Mouse (Mus musculus) regulatory T cell (primary cell): ENCODE data around the gene Arrdc3.

Source experiments
- in situ Hi-C: fragments of 300-600 bp; cut with MboI, MseI; formaldehyde crosslinking; loops from one replicate; pipeline ENCODE4 v1.15.1; 2025; ENCODE audit warnings: high pct_unique_total_duplicates

The Arrdc3 gene

GRCm38 (mm10) chr13:80920939-80921338, 37.8 kb downstream of the Arrdc3 start:
- in situ Hi-C loops, result no loop called here

- in situ Hi-C loops, result no loop called here
These were observed 38.6 kb downstream of the Arrdc3 start for GRCm38 (mm10) chr13:80921593-80922327.

GRCm38 (mm10) chr13:80928187-80928586, 45.0 kb downstream of the Arrdc3 start:
- in situ Hi-C loops, result no loop called here

- in situ Hi-C loops, result no loop called here
These were observed 46.8 kb downstream of the Arrdc3 start for GRCm38 (mm10) chr13:80930030-80930429.

GRCm38 (mm10) chr13:80932816-80933402, 49.7 kb downstream of the Arrdc3 start:
- in situ Hi-C loops, result no loop called here

GRCm38 (mm10) chr13:80936426-80936825, 53.2 kb downstream of the Arrdc3 start:
- in situ Hi-C loops, result no loop called here

- in situ Hi-C loops, result no loop called here
These were observed 56.0 kb downstream of the Arrdc3 start for GRCm38 (mm10) chr13:80939228-80939627.

- in situ Hi-C loops, result no loop called here
These were observed 56.7 kb downstream of the Arrdc3 start for GRCm38 (mm10) chr13:80939866-80940265.

- in situ Hi-C loops, result no loop called here
These were observed 57.2 kb downstream of the Arrdc3 start for GRCm38 (mm10) chr13:80940421-80940820.

GRCm38 (mm10) chr13:80940860-80941630, 57.9 kb downstream of the Arrdc3 start:
- in situ Hi-C loops, result no loop called here

GRCm38 (mm10) chr13:80944532-80944931, 61.3 kb downstream of the Arrdc3 start:
- in situ Hi-C loops, result no loop called here
